Mouse (Mus musculus): ENCODE measurements around the gene Stub1. TPM values are rescaled to one million over a fixed set of nuclear protein-coding genes. Genes with fewer than 3 reads are reported as not detected.

Stub1 gene
- polyA plus RNA-seq, 1 experiment from 2014 or later = 296 TPM

GRCm38 (mm10) chr17:25829558-25830017 lies 3.6 kb downstream of the Stub1 start:
- ATAC-seq (ENCODE audit: low FRiP score) = no peak
- Histone ChIP-seq H3K9ac (ENCODE audit: low read length) (peak overlapping the region; percentile 89), H3K4me1 (ENCODE audit: control insufficient read depth, insufficient read depth, low read length) (peaks cover 47% of the 10 kb centered on the region), H3K4me2 (peak overlapping the region; percentile 90), H3K27me3 (ENCODE audit: control insufficient read depth, insufficient read depth, low read length) (no peaks in the 10 kb centered on the region), H3K36me3 (ENCODE audit: control insufficient read depth, insufficient read depth, low read length) (peaks cover 11% of the 10 kb centered on the region; the same call in 1 of the 2 replicates), H3K27ac (ENCODE audit: low read depth, low read length) (peak overlapping the region; percentile 87), H3K4me3 (ENCODE audit: low read depth, low read length) (peak overlapping the region; percentile 68), H3K9me3 (ENCODE audit: control insufficient read depth, low read length) (no peaks in the 10 kb centered on the region)
- WGBS = 47% methylated on average over 8 of the region's 8 CpGs
- no peak for DNase-seq (ENCODE audit: low spot score, missing footprints)

- H3K4me1 ChIP-seq (ENCODE audit: control insufficient read depth, insufficient read depth, low read length) = peaks cover 47% of the 10 kb centered on the region
- H3K9me3 ChIP-seq (ENCODE audit: control insufficient read depth, low read length) = no peaks in the 10 kb centered on the region
- ATAC-seq (ENCODE audit: low FRiP score) (peak; percentile 20), DNase-seq (ENCODE audit: low spot score, missing footprints) (peak; percentile 99)
- H3K27me3 ChIP-seq (ENCODE audit: control insufficient read depth, insufficient read depth, low read length) = no peaks in the 10 kb centered on the region
- peaks cover 11% of the 10 kb centered on the region; the same call in 1 of the 2 replicates for H3K36me3 ChIP-seq (ENCODE audit: control insufficient read depth, insufficient read depth, low read length)
- H3K27ac ChIP-seq (ENCODE audit: low read depth, low read length) = peak within 1 kb of the TSS; percentile 87
- H3K4me3 ChIP-seq (ENCODE audit: low read depth, low read length) = peak within 1 kb of the TSS; percentile 68
- H3K9ac ChIP-seq (ENCODE audit: low read length) = peak within 1 kb of the TSS; percentile 89
- peak within 1 kb of the TSS; percentile 90 for H3K4me2 ChIP-seq
- under 1% methylated on average over 32 of the region's 32 CpGs for WGBS
Measured at GRCm38 (mm10) chr17:25828712-25829557, 4.3 kb downstream of the Stub1 start, which contains the start of gene Jmjd8. TSS of gene Jmjd8 (plus strand) at chr17:25828867.

- Histone ChIP-seq H3K4me2 (peak overlapping the region; percentile 90), H3K27ac (ENCODE audit: low read depth, low read length) (no peak overlapping the region), H3K4me3 (ENCODE audit: low read depth, low read length) (peak overlapping the region; percentile 68), H3K9me3 (ENCODE audit: control insufficient read depth, low read length) (no peaks in the 10 kb centered on the region), H3K27me3 (ENCODE audit: control insufficient read depth, insufficient read depth, low read length) (no peaks in the 10 kb centered on the region), H3K9ac (ENCODE audit: low read length) (peak overlapping the region; percentile 89), H3K4me1 (ENCODE audit: control insufficient read depth, insufficient read depth, low read length) (peaks cover 45% of the 10 kb centered on the region), H3K36me3 (ENCODE audit: control insufficient read depth, insufficient read depth, low read length) (peaks cover 11% of the 10 kb centered on the region; the same call in 1 of the 2 replicates)
- no peak for ATAC-seq (ENCODE audit: low FRiP score)
- no peak for DNase-seq (ENCODE audit: low spot score, missing footprints)
- 80% methylated on average over 8 of the region's 8 CpGs for WGBS
Measured at GRCm38 (mm10) chr17:25828223-25828594, 5.0 kb downstream of the Stub1 start.

- no peak for DNase-seq (ENCODE audit: low spot score, missing footprints)
Measured at GRCm38 (mm10) chr17:25827546-25828222, 5.5 kb downstream of the Stub1 start.

GRCm38 (mm10) chr17:25827011-25827410 lies 6.2 kb downstream of the Stub1 start:
- peaks cover 44% of the 10 kb centered on the region for H3K4me1 ChIP-seq (ENCODE audit: control insufficient read depth, insufficient read depth, low read length)

More at GRCm38 (mm10) chr17:25827546-25828222, 5.5 kb downstream of the Stub1 start:
- no peak overlapping the region for H3K4me2 ChIP-seq
- 90% methylated on average over 22 of the region's 22 CpGs for WGBS
- H3K9ac ChIP-seq (ENCODE audit: low read length) = no peak overlapping the region
- peaks cover 11% of the 10 kb centered on the region; the same call in 1 of the 2 replicates for H3K36me3 ChIP-seq (ENCODE audit: control insufficient read depth, insufficient read depth, low read length)
- H3K4me1 ChIP-seq (ENCODE audit: control insufficient read depth, insufficient read depth, low read length) = peaks cover 45% of the 10 kb centered on the region
- no peaks in the 10 kb centered on the region for H3K27me3 ChIP-seq (ENCODE audit: control insufficient read depth, insufficient read depth, low read length)
- no peak overlapping the region for H3K27ac ChIP-seq (ENCODE audit: low read depth, low read length)
- no peak overlapping the region for H3K4me3 ChIP-seq (ENCODE audit: low read depth, low read length)
- no peaks in the 10 kb centered on the region for H3K9me3 ChIP-seq (ENCODE audit: control insufficient read depth, low read length)
- no peak for ATAC-seq (ENCODE audit: low FRiP score)

GRCm38 (mm10) chr17:25825984-25826570 lies 7.1 kb downstream of the Stub1 start:
- peaks cover 7% of the 10 kb centered on the region; the same call in 1 of the 2 replicates for H3K36me3 ChIP-seq (ENCODE audit: control insufficient read depth, insufficient read depth, low read length)
- no peak overlapping the region for H3K4me2 ChIP-seq
- no peak overlapping the region for H3K4me3 ChIP-seq (ENCODE audit: low read depth, low read length)
- no peak overlapping the region for H3K27ac ChIP-seq (ENCODE audit: low read depth, low read length)
- H3K4me1 ChIP-seq (ENCODE audit: control insufficient read depth, insufficient read depth, low read length) = peaks cover 35% of the 10 kb centered on the region
- no peaks in the 10 kb centered on the region for H3K27me3 ChIP-seq (ENCODE audit: control insufficient read depth, insufficient read depth, low read length)
- 95% methylated on average over 27 of the region's 27 CpGs for WGBS
- no peak overlapping the region for H3K9ac ChIP-seq (ENCODE audit: low read length)
- DNase-seq (ENCODE audit: low spot score, missing footprints) = no peak
- ATAC-seq (ENCODE audit: low FRiP score) = no peak
- H3K9me3 ChIP-seq (ENCODE audit: control insufficient read depth, low read length) = no peaks in the 10 kb centered on the region

More at GRCm38 (mm10) chr17:25827011-25827410, 6.2 kb downstream of the Stub1 start:
- DNase-seq (ENCODE audit: low spot score, missing footprints) (no peak), ATAC-seq (ENCODE audit: low FRiP score) (no peak)
- Histone ChIP-seq H3K4me3 (ENCODE audit: low read depth, low read length) (no peak overlapping the region), H3K4me2 (no peak overlapping the region), H3K27me3 (ENCODE audit: control insufficient read depth, insufficient read depth, low read length) (no peaks in the 10 kb centered on the region), H3K36me3 (ENCODE audit: control insufficient read depth, insufficient read depth, low read length) (peaks cover 11% of the 10 kb centered on the region; the same call in 1 of the 2 replicates), H3K27ac (ENCODE audit: low read depth, low read length) (no peak overlapping the region), H3K9me3 (ENCODE audit: control insufficient read depth, low read length) (no peaks in the 10 kb centered on the region), H3K9ac (ENCODE audit: low read length) (no peak overlapping the region)
- 95% methylated on average over 13 of the region's 13 CpGs for WGBS

GRCm38 (mm10) chr17:25825311-25825710 lies 7.9 kb downstream of the Stub1 start:
- no peak overlapping the region for H3K27ac ChIP-seq (ENCODE audit: low read depth, low read length)
- no peak overlapping the region for H3K4me3 ChIP-seq (ENCODE audit: low read depth, low read length)
- H3K4me2 ChIP-seq = no peak overlapping the region
- peaks cover 32% of the 10 kb centered on the region for H3K4me1 ChIP-seq (ENCODE audit: control insufficient read depth, insufficient read depth, low read length)
- H3K9me3 ChIP-seq (ENCODE audit: control insufficient read depth, low read length) = no peaks in the 10 kb centered on the region
- ATAC-seq (ENCODE audit: low FRiP score) (no peak), DNase-seq (ENCODE audit: low spot score, missing footprints) (no peak)
- H3K27me3 ChIP-seq (ENCODE audit: control insufficient read depth, insufficient read depth, low read length) = no peaks in the 10 kb centered on the region
- 83% methylated on average over 6 of the region's 6 CpGs for WGBS
- no peak overlapping the region for H3K9ac ChIP-seq (ENCODE audit: low read length)
- peaks cover 2% of the 10 kb centered on the region; the same call in 1 of the 2 replicates for H3K36me3 ChIP-seq (ENCODE audit: control insufficient read depth, insufficient read depth, low read length)

- no peak overlapping the region for H3K27ac ChIP-seq (ENCODE audit: low read depth, low read length)
- peaks cover 26% of the 10 kb centered on the region for H3K4me1 ChIP-seq (ENCODE audit: control insufficient read depth, insufficient read depth, low read length)
- DNase-seq (ENCODE audit: low spot score, missing footprints) = no peak
- H3K27me3 ChIP-seq (ENCODE audit: control insufficient read depth, insufficient read depth, low read length) = peaks cover 6% of the 10 kb centered on the region
- peak overlapping the region; percentile 90 for H3K4me2 ChIP-seq
- H3K4me3 ChIP-seq (ENCODE audit: low read depth, low read length) = peak overlapping the region; percentile 57
- WGBS = 80% methylated on average over 17 of the region's 17 CpGs
- H3K9ac ChIP-seq (ENCODE audit: low read length) = peak overlapping the region; percentile 77
- no peaks in the 10 kb centered on the region; the same call in 1 of the 2 replicates for H3K36me3 ChIP-seq (ENCODE audit: control insufficient read depth, insufficient read depth, low read length)
- ATAC-seq (ENCODE audit: low FRiP score) = no peak
- H3K9me3 ChIP-seq (ENCODE audit: control insufficient read depth, low read length) = no peaks in the 10 kb centered on the region
Measured at GRCm38 (mm10) chr17:25824362-25825142, 8.7 kb downstream of the Stub1 start.
